Mouse (Mus musculus): ENCODE measurements around the gene Fgfr2.

DNA sequence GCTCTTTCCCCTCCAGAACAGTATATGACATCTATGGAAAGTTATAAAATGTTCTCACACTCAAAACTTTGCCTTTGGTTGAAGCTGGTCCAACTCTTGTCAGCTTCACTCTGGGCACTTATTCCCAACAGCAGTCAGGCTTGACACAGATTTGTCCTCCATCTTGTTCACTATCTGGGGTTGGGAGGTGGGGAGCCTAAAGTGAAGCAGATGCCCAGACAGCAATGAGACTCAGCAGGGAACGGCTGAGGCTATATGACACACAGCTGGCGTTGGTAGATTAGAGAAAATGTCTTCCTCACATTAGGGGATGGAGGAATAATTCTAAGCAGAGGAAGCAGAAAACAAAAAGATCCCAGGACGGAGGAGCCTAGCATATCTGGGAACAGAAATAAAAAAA lies 724.7 kb downstream of the Fgfr2 start:
- TF ChIP-seq CTCF (conservative IDR thresholded peaks at IDR 0.05; ENCODE audit: insufficient read depth, insufficient read length, low read depth, low read length) (no peak), POLR2A (IDR thresholded peaks at IDR 0.05; ENCODE audit: low read depth, low read length) (no peak)

Measured in kidney, adult 2 months (tissue).